Mouse (Mus musculus) heart, embryonic 12.5 days (tissue): Measurements from ENCODE around the gene Oscp1. TPM values are rescaled to one million over a fixed set of nuclear protein-coding genes. Genes with fewer than 3 reads are reported as not detected.
"Not testable (repeated sequence)": the region's sequence is repeated elsewhere in the genome, so short reads cannot be mapped to it uniquely, and the experiment has no call there.

Experiments used
- ATAC-seq: fragments of 200-750 bp; cut with Nextera tagmentation; 2 replicates; pipeline ENCODE4 v1.8.0; 2017; ENCODE audit warnings: moderate TSS enrichment, moderate library complexity; ENCODE audit not compliant: insufficient number of reproducible peaks, low FRiP score
- H3K27ac ChIP-seq: fragments of 300-500 bp; sonication (generic); 2 replicates; pipeline ENCODE4 v1.5.1; 2016; ENCODE audit warnings: mild to moderate bottlenecking, moderate library complexity; ENCODE audit not compliant: poor library complexity, severe bottlenecking
- H3K27me3 ChIP-seq: fragments of 300-500 bp; sonication (generic); replicated peaks from 2 replicates; pipeline ENCODE4 v1.6.1; 2016; ENCODE audit warnings: mild to moderate bottlenecking, moderate library complexity
- H3K36me3 ChIP-seq: fragments of 300-500 bp; sonication (generic); 2 replicates; pipeline ENCODE4 v1.6.1; 2016; ENCODE audit warnings: mild to moderate bottlenecking, moderate library complexity
- H3K4me1 ChIP-seq: fragments of 300-500 bp; sonication (generic); replicated peaks from 2 replicates; pipeline ENCODE4 v1.6.1; 2016; ENCODE audit warnings: mild to moderate bottlenecking
- H3K4me2 ChIP-seq: fragments of 300-500 bp; sonication (generic); 2 replicates; pipeline ENCODE4 v1.6.1; 2016; ENCODE audit warnings: mild to moderate bottlenecking, moderate library complexity
- H3K4me3 ChIP-seq: fragments of 300-500 bp; sonication (generic); 2 replicates; pipeline ENCODE4 v1.5.1; 2016; ENCODE audit warnings: mild to moderate bottlenecking
- H3K9ac ChIP-seq: fragments of 300-500 bp; sonication (generic); 2 replicates; pipeline ENCODE4 v1.6.1; 2016; ENCODE audit warnings: mild to moderate bottlenecking, moderate library complexity
- H3K9me3 ChIP-seq: fragments of 300-500 bp; sonication (generic); replicated peaks from 2 replicates; pipeline ENCODE4 v1.6.1; 2016; ENCODE audit warnings: mild to moderate bottlenecking, moderate library complexity
- WGBS: fragments of 180-500 bp; shearing (Covaris S2); methylation state at CpG from one replicate; pipeline ENCODE4 v1.1.7; 2016; 5-methylcytosine and 5-hydroxymethylcytosine counted together
- polyA plus RNA-seq: library from polyadenylated mRNA; unstranded; fragments of >200 nt; fragmentation: Nextera tagmentation; extraction: Ambion mirVana; gene quantifications from 2 replicates; pipeline ENCODE4 v1.2.1, GENCODE M21; 2016

Gene Oscp1
- polyA plus RNA-seq, 1 experiment from 2014 or later, result 5.9 TPM

DNA sequence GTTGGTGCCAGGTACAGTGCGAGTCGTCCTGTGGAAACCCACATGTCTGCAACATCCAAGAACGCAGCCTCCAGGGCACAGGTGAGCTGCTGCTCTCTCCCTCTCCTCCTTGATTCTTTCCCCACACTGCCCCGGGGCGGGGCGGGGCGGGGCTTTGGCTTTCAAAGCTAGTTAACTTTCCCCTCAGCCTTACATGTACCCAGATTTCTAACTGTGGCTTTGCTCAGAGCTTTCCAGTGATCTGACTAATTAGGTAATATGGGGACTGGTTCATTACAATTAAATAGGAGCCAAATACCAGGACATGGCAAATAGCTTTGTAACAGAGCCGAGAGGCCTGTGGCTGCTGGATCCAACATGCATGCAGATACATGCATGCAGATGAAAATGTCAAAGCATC, 26.0 kb downstream of the Oscp1 start:
- H3K27me3 ChIP-seq, result no peaks in the 10 kb centered on the region
- no peak overlapping the region for H3K4me2 ChIP-seq
- no peak for ATAC-seq
- no peaks in the 10 kb centered on the region for H3K9me3 ChIP-seq
- 0 out of 2 replicates have a peak, but pooled peaks cover 3% of the 10 kb centered on the region for H3K36me3 ChIP-seq
- peaks cover 9% of the 10 kb centered on the region; the same call in 1 of the 2 replicates for H3K4me1 ChIP-seq
- no peak overlapping the region for H3K27ac ChIP-seq
- H3K4me3 ChIP-seq, result no peak overlapping the region
- 63% methylated on average over 8 of the region's 8 CpGs for WGBS
- no peak overlapping the region for H3K9ac ChIP-seq

DNA sequence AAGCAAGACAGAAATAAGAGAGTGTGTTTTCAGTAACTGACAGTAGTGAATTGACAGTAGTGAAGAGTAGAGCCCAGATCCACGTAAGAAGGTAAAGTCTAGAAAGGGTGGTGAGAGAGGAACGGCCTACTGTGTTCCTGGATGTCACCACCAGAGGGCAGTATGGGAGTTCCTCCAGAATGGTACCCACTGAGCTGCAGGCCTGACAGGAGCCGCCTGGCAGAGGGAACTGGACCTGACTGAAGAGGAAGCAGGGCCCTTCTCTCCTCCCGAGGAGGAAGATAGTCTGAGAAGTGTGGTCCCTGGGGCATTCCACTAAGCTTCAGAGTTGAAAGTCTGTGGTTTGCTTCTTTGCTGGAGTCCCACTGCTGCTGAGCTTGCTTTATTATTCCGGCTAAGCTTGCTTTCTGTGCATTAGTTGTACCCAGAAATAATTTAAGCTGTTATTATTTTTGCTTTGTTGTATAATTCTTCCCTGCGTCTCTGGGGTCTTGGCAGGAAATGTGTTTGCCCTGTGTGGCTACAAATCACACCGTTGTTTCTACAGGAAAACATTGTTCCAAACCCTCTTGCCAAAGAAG, 27.7 kb downstream of the Oscp1 start:
- H3K9ac ChIP-seq, result no peak overlapping the region
- H3K36me3 ChIP-seq, result 0 out of 2 replicates have a peak, but pooled peaks cover 3% of the 10 kb centered on the region
- no peak overlapping the region for H3K27ac ChIP-seq
- ATAC-seq, result peak; percentile 73
- H3K4me1 ChIP-seq, result peaks cover 9% of the 10 kb centered on the region; the same call in 1 of the 2 replicates
- H3K4me3 ChIP-seq, result no peak overlapping the region
- no peak overlapping the region for H3K4me2 ChIP-seq
- 27% methylated on average over 7 of the region's 7 CpGs for WGBS
- H3K9me3 ChIP-seq, result no peaks in the 10 kb centered on the region
- H3K27me3 ChIP-seq, result no peaks in the 10 kb centered on the region

DNA sequence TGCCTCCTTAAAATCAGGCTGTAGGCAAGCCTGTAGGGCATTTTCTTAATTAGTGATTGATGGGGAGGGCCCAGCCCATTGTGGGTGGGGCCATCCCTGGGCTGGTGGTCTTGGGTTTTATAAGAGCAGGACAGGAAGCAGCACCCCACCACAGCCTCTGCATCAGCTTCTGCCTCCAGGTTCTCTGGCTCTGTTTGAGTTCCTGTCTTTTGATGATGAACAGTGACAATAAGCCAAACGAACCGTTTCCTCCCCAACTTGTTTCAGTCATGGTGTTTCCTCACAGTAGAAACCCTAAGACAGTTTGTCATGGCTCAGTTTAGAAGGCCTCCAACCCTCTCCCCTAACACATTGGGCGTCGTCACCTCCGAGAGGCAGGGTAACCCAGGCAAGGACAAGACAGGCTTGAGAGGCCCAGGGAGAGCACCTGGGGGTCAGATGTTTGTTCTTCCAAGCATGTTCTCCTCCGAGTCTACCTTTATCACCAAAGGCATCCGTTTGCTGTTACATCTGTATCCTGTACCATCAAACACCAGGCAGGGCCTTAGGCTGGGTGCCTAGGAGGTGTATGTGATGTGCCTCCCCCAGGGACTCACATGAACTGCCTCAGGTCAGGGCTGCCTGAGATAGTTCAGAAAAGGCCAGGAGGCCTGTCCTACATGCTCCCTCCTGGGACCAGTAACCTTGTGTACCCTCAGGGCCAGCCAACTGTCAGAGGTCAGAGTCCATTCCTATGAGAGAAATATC, 31.9 kb downstream of the Oscp1 start:
- no peak for ATAC-seq
- peaks cover 9% of the 10 kb centered on the region; the same call in 1 of the 2 replicates for H3K4me1 ChIP-seq
- no peaks in the 10 kb centered on the region for H3K36me3 ChIP-seq
- H3K4me2 ChIP-seq, result no peak overlapping the region
- WGBS, result 58% methylated on average over 7 of the region's 7 CpGs
- no peaks in the 10 kb centered on the region for H3K27me3 ChIP-seq
- no peak overlapping the region for H3K27ac ChIP-seq
- no peak overlapping the region for H3K4me3 ChIP-seq
- no peaks in the 10 kb centered on the region for H3K9me3 ChIP-seq
- H3K9ac ChIP-seq, result no peak overlapping the region

DNA sequence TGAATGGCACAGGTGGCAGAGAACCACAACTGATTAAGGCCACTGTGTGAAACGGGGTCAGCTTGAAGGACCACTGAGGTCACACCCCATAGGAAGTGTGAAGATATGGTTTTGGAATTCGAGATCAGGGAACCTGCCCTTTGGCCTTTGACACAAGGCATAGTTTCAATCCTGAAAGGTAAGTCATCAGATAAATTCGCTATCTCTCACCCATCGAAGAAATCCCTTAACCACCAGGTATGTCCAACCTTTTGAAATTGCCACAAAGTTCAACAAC, 32.4 kb downstream of the Oscp1 start:
- ATAC-seq, result no peak
- peaks cover 9% of the 10 kb centered on the region; the same call in 1 of the 2 replicates for H3K4me1 ChIP-seq
- H3K36me3 ChIP-seq, result no peaks in the 10 kb centered on the region
- H3K9me3 ChIP-seq, result no peaks in the 10 kb centered on the region
- no peak overlapping the region for H3K9ac ChIP-seq
- H3K4me2 ChIP-seq, result no peak overlapping the region
- H3K27me3 ChIP-seq, result no peaks in the 10 kb centered on the region
- 72% methylated on average over 4 of the region's 4 CpGs for WGBS
- H3K4me3 ChIP-seq, result no peak overlapping the region
- no peak overlapping the region for H3K27ac ChIP-seq

DNA sequence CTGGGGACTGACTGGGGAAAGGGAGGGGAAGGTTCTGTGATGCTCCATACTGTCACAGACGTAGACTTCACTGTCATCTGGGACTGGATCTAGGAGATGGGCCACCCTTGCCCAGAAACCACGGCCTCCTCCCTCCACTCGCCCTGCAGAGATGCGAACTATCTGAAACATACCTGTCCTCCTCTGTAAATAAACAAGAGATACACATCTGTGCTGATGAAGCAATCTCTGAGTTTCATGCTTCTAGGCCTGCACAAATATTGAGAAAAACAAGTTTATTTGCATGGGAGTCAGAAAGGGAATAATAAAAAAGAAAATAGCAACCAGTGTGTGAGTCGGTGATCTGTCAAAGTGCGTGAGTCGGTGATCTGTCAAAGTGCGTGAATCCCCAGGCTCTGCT, 33.5 kb downstream of the Oscp1 start:
- H3K9me3 ChIP-seq, result no peaks in the 10 kb centered on the region
- H3K4me1 ChIP-seq, result peaks cover 9% of the 10 kb centered on the region; the same call in 1 of the 2 replicates
- H3K27me3 ChIP-seq, result no peaks in the 10 kb centered on the region
- H3K4me3 ChIP-seq, result no peak overlapping the region
- no peak overlapping the region for H3K4me2 ChIP-seq
- H3K9ac ChIP-seq, result no peak overlapping the region; the same call in 1 of the 2 replicates
- no peak for ATAC-seq
- WGBS, result 77% methylated on average over 8 of the region's 8 CpGs
- no peaks in the 10 kb centered on the region for H3K36me3 ChIP-seq
- H3K27ac ChIP-seq, result no peak overlapping the region

DNA sequence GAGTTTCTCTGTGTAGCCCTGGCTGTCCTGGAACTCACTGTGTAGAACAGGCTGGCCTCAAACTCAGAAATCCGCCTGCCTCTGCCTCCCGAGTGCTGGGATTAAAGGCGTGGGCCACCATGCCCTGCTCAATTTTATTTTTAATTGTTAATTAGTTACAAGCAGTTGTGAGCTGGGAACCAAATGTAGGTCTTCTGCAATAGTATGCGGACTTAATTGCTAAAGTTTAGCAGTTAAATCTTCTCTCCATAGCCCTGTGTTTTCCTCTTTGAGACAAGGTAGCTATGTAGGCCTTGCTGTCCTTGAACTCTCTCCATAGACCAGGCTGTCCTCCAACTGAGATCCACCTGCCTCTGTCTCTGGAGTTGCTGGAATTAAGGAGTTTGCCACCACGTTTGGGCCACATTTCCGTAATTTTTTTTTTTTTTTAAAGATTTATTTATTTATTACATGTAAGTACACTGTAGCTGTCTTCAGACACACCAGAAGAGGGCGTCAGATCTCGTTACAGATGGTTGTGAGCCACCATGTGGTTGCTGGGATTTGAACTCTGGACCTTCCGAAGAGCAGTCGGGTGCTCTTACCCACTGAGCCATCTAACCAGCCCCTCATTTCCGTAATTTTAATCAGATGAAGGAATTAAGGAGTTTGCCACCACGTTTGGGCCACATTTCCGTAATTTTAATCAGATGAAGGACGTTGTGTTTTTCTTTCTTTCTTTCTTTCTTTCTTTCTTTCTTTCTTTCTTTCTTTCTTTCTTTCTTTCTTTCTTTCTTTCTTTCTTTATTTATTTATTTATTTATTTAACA, 37.5 kb downstream of the Oscp1 start:
- H3K9me3 ChIP-seq, H3K4me3 ChIP-seq, H3K27ac ChIP-seq, H3K36me3 ChIP-seq, H3K27me3 ChIP-seq, ATAC-seq, H3K9ac ChIP-seq: not testable (repeated sequence)
- peak overlapping the region; percentile 69; the same call in 1 of the 2 replicates for H3K4me2 ChIP-seq
- 50% methylated on average over 14 of the region's 14 CpGs for WGBS
- peaks cover 28% of the 10 kb centered on the region for H3K4me1 ChIP-seq

DNA sequence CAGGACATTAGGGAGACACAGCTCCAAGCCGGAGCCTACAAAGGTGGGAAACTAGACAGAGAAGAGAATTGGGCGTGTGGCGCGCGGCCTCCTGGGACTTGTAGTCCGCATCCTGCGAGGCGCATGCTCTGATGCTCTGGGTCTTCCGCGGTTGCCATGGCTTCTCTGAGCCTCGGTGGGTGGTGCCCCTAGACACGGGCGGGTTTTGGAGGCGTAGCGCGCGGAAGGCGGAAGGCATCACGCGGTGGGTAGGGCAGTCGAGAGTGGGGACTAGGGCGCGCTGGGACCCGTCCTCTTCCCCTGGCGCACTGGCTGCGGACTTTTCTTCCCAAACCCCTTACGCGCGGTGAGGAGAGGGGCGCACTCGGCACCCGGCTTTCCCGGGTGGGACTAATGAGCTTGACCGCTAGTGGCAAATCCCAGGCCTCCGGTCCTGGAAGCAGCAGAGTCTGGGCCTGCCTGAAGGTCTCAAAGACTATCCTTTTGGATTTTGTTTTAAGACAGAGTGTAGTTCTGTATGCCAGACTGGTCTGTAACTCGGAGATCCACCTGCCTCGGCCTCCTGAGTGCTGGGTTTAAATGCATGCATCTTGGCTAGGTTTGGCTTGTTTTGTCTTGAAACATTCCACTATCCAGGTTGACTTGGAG, 38.2 kb downstream of the Oscp1 start, which contains the start of gene Lsm10:
Gene Lsm10 (plus strand): TSS at position 160 of the 648 bp plus-strand sequence.
- Histone ChIP-seq H3K36me3 (peaks cover 12% of the 10 kb centered on the region; the same call in 1 of the 2 replicates), H3K4me1 (peaks cover 28% of the 10 kb centered on the region), H3K27ac (peak within 1 kb of the TSS; percentile 77; the same call in 1 of the 2 replicates), H3K27me3 (no peaks in the 10 kb centered on the region), H3K9me3 (no peaks in the 10 kb centered on the region), H3K9ac (peak within 1 kb of the TSS; percentile 81), H3K4me3 (peak within 1 kb of the TSS; percentile 75), H3K4me2 (peak within 1 kb of the TSS; percentile 69)
- ATAC-seq, result peak; percentile 97
- WGBS, result 3% methylated on average over 37 of the region's 37 CpGs

DNA sequence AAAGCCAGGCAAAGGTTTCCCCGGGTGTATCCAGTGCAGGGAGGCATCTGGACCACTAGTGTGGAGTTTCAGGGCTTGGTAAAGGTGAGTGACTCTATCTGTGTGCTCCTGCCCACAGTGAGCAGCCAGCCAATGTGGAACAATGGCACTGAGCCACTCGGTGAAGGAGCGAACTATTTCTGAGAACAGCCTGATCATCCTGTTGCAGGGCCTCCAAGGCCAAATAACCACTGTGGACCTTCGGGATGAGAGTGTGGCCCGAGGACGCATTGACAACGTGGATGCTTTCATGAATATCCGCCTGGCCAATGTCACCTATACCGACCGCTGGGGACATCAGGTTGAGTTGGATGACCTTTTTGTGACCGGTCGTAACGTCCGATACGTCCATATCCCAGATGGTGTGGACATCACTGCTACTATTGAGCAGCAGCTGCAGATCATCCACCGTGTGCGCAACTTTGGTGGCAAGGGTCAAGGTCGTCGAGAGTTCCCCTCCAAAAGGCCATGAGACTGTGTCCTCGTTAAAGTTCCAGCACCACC, 39.4 kb downstream of the Oscp1 start:
- H3K27me3 ChIP-seq, result no peaks in the 10 kb centered on the region
- 0 out of 2 replicates have a peak overlapping the region, but pooled peaks have one; percentile 69 for H3K4me2 ChIP-seq
- H3K9ac ChIP-seq, result no peak overlapping the region
- WGBS, result 93% methylated on average over 20 of the region's 20 CpGs
- H3K27ac ChIP-seq, result no peak overlapping the region
- H3K36me3 ChIP-seq, result peaks cover 14% of the 10 kb centered on the region; the same call in 1 of the 2 replicates
- ATAC-seq, result no peak
- H3K4me1 ChIP-seq, result peaks cover 37% of the 10 kb centered on the region
- H3K4me3 ChIP-seq, result no peak overlapping the region
- H3K9me3 ChIP-seq, result no peaks in the 10 kb centered on the region

DNA sequence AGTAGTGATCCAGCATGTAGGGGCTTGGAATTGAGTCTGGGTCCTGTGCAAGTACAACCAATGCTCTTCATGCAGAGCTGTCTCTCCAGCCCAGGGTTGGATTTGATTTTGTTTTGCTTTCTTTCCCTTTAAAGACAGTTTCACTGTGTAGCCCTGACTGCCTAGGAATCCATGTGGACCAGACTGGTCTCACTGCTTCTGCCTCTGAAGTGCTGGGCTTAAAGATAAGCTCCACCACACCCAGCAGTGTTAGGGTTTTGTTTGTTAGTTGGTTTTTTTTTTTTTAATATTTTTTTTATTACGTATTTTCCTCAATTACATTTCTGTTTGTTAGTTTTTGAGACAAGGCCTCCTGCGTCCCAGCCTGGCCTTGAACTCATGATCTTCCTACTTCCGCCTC, 41.0 kb downstream of the Oscp1 start:
- peaks cover 14% of the 10 kb centered on the region; the same call in 1 of the 2 replicates for H3K36me3 ChIP-seq
- H3K4me3 ChIP-seq, result no peak overlapping the region
- H3K4me1 ChIP-seq, result peaks cover 42% of the 10 kb centered on the region
- peak overlapping the region; percentile 22 for H3K4me2 ChIP-seq
- H3K9ac ChIP-seq, result no peak overlapping the region
- peak overlapping the region; percentile 80 for H3K27ac ChIP-seq
- H3K9me3 ChIP-seq, result no peaks in the 10 kb centered on the region
- 81% methylated on average over 3 of the region's 3 CpGs for WGBS
- no peak for ATAC-seq
- H3K27me3 ChIP-seq, result no peaks in the 10 kb centered on the region

DNA sequence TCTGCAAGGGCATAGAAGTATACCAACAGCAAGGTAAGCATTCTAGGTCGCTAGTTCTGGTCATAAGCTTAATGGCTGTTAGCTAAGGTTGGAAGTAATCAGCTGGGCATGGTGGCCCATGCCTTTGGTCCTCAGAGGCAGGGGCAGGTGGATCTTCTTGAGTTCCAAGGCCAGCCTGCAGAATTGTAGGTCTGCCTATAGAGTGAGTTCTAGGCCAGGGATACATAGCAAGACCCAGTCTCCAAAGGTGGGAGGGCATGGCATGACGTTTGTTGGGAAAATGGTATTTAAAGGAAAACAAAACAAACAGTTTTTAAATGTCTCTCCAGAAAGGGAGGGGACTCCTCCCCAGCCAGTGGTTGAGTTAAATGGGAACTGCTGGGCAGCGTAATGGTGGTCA, 42.4 kb downstream of the Oscp1 start:
- H3K4me3 ChIP-seq, result no peak overlapping the region
- WGBS, result 82% methylated on average over 3 of the region's 3 CpGs
- peaks cover 14% of the 10 kb centered on the region; the same call in 1 of the 2 replicates for H3K36me3 ChIP-seq
- no peak overlapping the region for H3K4me2 ChIP-seq
- H3K9me3 ChIP-seq, result no peaks in the 10 kb centered on the region
- no peak overlapping the region for H3K27ac ChIP-seq
- ATAC-seq, result no peak
- H3K4me1 ChIP-seq, result peaks cover 56% of the 10 kb centered on the region
- H3K27me3 ChIP-seq, result no peaks in the 10 kb centered on the region
- H3K9ac ChIP-seq, result no peak overlapping the region
